Mouse (Mus musculus) erythroblast, embryonic 14.5 days (primary cell): ENCODE measurements around the gene Gm21312. TPM values are rescaled to one million over a fixed set of nuclear protein-coding genes. Genes with fewer than 3 reads are reported as not detected.
"Not testable (repeated sequence)": the region's sequence is repeated elsewhere in the genome, so short reads cannot be mapped to it uniquely, and the experiment has no call there.

Experiments
- H3K27me3 ChIP-seq: 2 replicates; pipeline ENCODE4 v1.6.1; 2012; ENCODE audit warnings: inconsistent platforms; ENCODE audit not compliant: control insufficient read depth
- H3K36me3 ChIP-seq: 2 replicates; pipeline ENCODE4 v1.6.1; 2012; ENCODE audit warnings: mild to moderate bottlenecking, inconsistent platforms; ENCODE audit not compliant: control insufficient read depth
- H3K4me1 ChIP-seq: 2 replicates; pipeline ENCODE4 v1.6.1; 2012; ENCODE audit warnings: inconsistent platforms; ENCODE audit not compliant: control insufficient read depth
- H3K4me3 ChIP-seq: replicated peaks from 2 replicates; pipeline ENCODE3; 2012; ENCODE audit warnings: moderate library complexity, mild to moderate bottlenecking, inconsistent platforms
- H3K9me3 ChIP-seq: 2 replicates; pipeline ENCODE4 v1.6.1; 2012; ENCODE audit warnings: low read length, inconsistent platforms, mixed read lengths; ENCODE audit not compliant: control insufficient read depth
- GATA1 ChIP-seq: IDR thresholded peaks from 2 replicates; pipeline ENCODE4 v1.6.1; 2012; ENCODE audit warnings: low read length, inconsistent platforms, mixed read lengths
- TAL1 ChIP-seq: IDR thresholded peaks from 3 replicates; pipeline ENCODE4 v1.6.1; 2012; ENCODE audit warnings: low read length, inconsistent platforms, mixed read lengths
- polyA plus RNA-seq: library from polyadenylated mRNA; stranded (reverse); fragments of >175 nt; gene quantifications from 2 replicates; pipeline ENCODE4 v1.2.3, GENCODE M21; 2012

The Gm21312 gene
- polyA plus RNA-seq: not detected in 2 replicates

GRCm38 (mm10) chr10:104176724-104177123, at the start of gene Gm21312:
TSS of gene Gm21312 (plus strand) at chr10:104177024.
- not testable (repeated sequence) for H3K4me3 ChIP-seq, H3K36me3 ChIP-seq, H3K27me3 ChIP-seq, H3K4me1 ChIP-seq, H3K9me3 ChIP-seq

GRCm38 (mm10) chr10:104142687-104143086, 34.1 kb upstream of the Gm21312 start, which contains the start of gene Gm21293:
TSS of gene Gm21293 (plus strand) at chr10:104142987.
- H3K4me3 ChIP-seq, H3K9me3 ChIP-seq, H3K4me1 ChIP-seq, H3K27me3 ChIP-seq, H3K36me3 ChIP-seq: not testable (repeated sequence)

- H3K4me3 ChIP-seq, H3K36me3 ChIP-seq, H3K9me3 ChIP-seq, H3K27me3 ChIP-seq, H3K4me1 ChIP-seq: not testable (repeated sequence)
Observed at GRCm38 (mm10) chr10:104151197-104151596, 25.6 kb upstream of the Gm21312 start, which contains the start of gene Gm6763. TSS of gene Gm6763 (plus strand) at chr10:104151497.

GRCm38 (mm10) chr10:104159706-104160105, 17.1 kb upstream of the Gm21312 start, which contains the start of gene Gm8764:
TSS of gene Gm8764 (plus strand) at chr10:104160006.
- H3K36me3 ChIP-seq, H3K4me1 ChIP-seq: not testable (repeated sequence)

GRCm38 (mm10) chr10:104168215-104168614, 8.6 kb upstream of the Gm21312 start, which contains the start of gene Gm21304:
TSS of gene Gm21304 (plus strand) at chr10:104168515.
- not testable (repeated sequence) for H3K27me3 ChIP-seq, H3K4me3 ChIP-seq, H3K4me1 ChIP-seq, H3K9me3 ChIP-seq, H3K36me3 ChIP-seq

More at GRCm38 (mm10) chr10:104159706-104160105, 17.1 kb upstream of the Gm21312 start, which contains the start of gene Gm8764:
- H3K4me3 ChIP-seq, H3K27me3 ChIP-seq, H3K9me3 ChIP-seq: not testable (repeated sequence)

GRCm38 (mm10) chr10:104185233-104185632, 8.4 kb downstream of the Gm21312 start, which contains the start of gene Gm20765:
TSS of gene Gm20765 (plus strand) at chr10:104185533.
- not testable (repeated sequence) for H3K36me3 ChIP-seq, H3K27me3 ChIP-seq, H3K4me3 ChIP-seq, H3K4me1 ChIP-seq, H3K9me3 ChIP-seq

- H3K4me1 ChIP-seq, H3K27me3 ChIP-seq, H3K4me3 ChIP-seq, H3K9me3 ChIP-seq, H3K36me3 ChIP-seq: not testable (repeated sequence)
Observed at GRCm38 (mm10) chr10:104193742-104194141, 16.9 kb downstream of the Gm21312 start, which contains the start of gene Gm4340. TSS of gene Gm4340 (plus strand) at chr10:104194042.

- no peaks in the 10 kb centered on the region for H3K36me3 ChIP-seq
- peaks cover 7% of the 10 kb centered on the region for H3K9me3 ChIP-seq
- no peaks in the 10 kb centered on the region for H3K4me1 ChIP-seq
- H3K27me3 ChIP-seq: no peaks in the 10 kb centered on the region
- H3K4me3 ChIP-seq: no peak overlapping the region
- no peak for TF ChIP-seq TAL1
- no peak for TF ChIP-seq GATA1
Observed at GRCm38 (mm10) chr10:104209655-104210054, 32.8 kb downstream of the Gm21312 start.

- Histone ChIP-seq H3K4me3 (no peak overlapping the region), H3K9me3 (peaks cover 7% of the 10 kb centered on the region), H3K36me3 (no peaks in the 10 kb centered on the region), H3K4me1 (no peaks in the 10 kb centered on the region), H3K27me3 (no peaks in the 10 kb centered on the region)
- TF ChIP-seq GATA1: no peak
- no peak for TF ChIP-seq TAL1
Observed at GRCm38 (mm10) chr10:104210268-104210990, 33.6 kb downstream of the Gm21312 start.

GRCm38 (mm10) chr10:104214527-104214926, 37.7 kb downstream of the Gm21312 start:
- H3K27me3 ChIP-seq: no peaks in the 10 kb centered on the region
- H3K36me3 ChIP-seq: no peaks in the 10 kb centered on the region
- no peak overlapping the region for H3K4me3 ChIP-seq
- H3K4me1 ChIP-seq: no peaks in the 10 kb centered on the region
- TF ChIP-seq GATA1 (no peak), TAL1 (no peak)
- H3K9me3 ChIP-seq: peaks cover 7% of the 10 kb centered on the region
